Mouse (Mus musculus) C2C12 (cell line): ENCODE data around the gene March10.

Experiments
- CEBPB ChIP-seq: IDR thresholded peaks from one replicate; pipeline ENCODE4 v1.6.1; 2011; ENCODE audit warnings: low read depth, mild to moderate bottlenecking, control low read depth, moderate library complexity
- CTCF ChIP-seq: IDR thresholded peaks from one replicate; pipeline ENCODE4 v1.5.1; 2011; ENCODE audit not compliant: control insufficient read depth, insufficient read depth, insufficient read length
- FOSL1 ChIP-seq: IDR thresholded peaks from one replicate; pipeline ENCODE4 v1.8.0; 2011; ENCODE audit warnings: mild to moderate bottlenecking, low read length; ENCODE audit not compliant: poor library complexity, insufficient read depth, severe bottlenecking
- MAX ChIP-seq: IDR thresholded peaks from one replicate; pipeline ENCODE4 v1.6.1; 2011; ENCODE audit warnings: mild to moderate bottlenecking, control low read depth
- MYOD1 ChIP-seq: IDR thresholded peaks from one replicate; pipeline ENCODE4 v1.6.1; 2011; ENCODE audit warnings: low read depth; ENCODE audit not compliant: control insufficient read depth, insufficient read length
- MYOG ChIP-seq: IDR thresholded peaks from one replicate; pipeline ENCODE4 v1.6.1; 2011; ENCODE audit not compliant: control insufficient read depth, insufficient read length; ENCODE audit errors: extremely low read depth
- USF1 ChIP-seq: IDR thresholded peaks from one replicate; pipeline ENCODE4 v1.6.1; 2011; ENCODE audit warnings: low read depth, mild to moderate bottlenecking, control low read depth, moderate library complexity

DNA sequence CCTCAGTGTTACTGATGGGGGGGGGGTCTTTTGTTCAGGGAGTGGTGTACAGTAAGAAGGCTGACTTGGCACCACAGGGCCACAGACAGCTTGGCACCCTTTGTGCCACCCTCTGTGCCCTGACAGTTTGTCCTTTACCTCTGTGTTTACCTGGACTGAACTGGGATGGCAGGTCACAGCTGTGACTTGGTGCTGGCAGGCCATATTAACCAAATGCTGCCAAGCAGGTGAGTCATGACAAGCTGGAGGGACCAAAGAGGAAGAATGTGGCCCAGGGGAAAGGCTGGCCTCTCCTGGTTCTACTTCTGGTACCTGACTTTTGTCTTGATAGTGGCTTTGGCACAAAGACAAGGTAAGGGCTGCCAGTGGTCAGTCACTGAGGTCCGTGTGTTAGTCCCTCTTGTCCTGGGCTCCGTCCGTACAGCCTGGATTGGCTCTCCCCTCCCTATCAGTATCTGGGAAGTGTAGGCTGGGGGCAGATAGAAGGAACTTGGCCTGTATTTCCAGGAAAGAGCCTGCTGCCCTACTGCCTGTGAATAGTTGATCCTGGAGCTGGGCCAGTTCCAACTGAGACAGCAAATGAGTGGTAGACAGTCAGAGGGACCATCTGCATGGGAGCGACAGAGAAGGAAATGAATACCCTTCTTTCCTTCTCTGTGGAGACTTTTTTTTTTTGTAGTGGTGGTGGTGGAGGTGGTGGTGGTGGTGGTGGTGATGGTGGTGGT, 94.3 kb downstream of the March10 start:
- TF ChIP-seq CTCF (no peak), USF1 (no peak), MAX (no peak), FOSL1 (no peak), MYOG (no peak), CEBPB (no peak), MYOD1 (no peak)
